Mouse (Mus musculus) frontal cortex, adult 2 months (tissue): ENCODE measurements at regions not wholly inside any gene's neighbourhood (a gene's known extent, or its start where the extent isn't known, plus 50 kb on each side); places are given as distances from the start of the nearest gene placed in this dataset.

Source experiments
- DNase-seq, 2 experiments: peaks; one replicate each; pipeline ENCODE4 v3.0.0; 2022; ENCODE audit warnings: low spot score in 1 of 2; ENCODE audit errors: extremely low spot score in 1 of 2

GRCm38 (mm10) chr3:124849915-124850314, 269.0 kb upstream of the 1700003H04Rik start:
- DNase-seq: no peak

- DNase-seq: peak in 1 of 2 experiments; percentile 17
These were observed 239.7 kb upstream of the 1700003H04Rik start for GRCm38 (mm10) chr3:124820586-124820985.

GRCm38 (mm10) chr3:124806891-124807290, 226.0 kb upstream of the 1700003H04Rik start:
- DNase-seq: no peak

GRCm38 (mm10) chr3:124789220-124790017, 208.5 kb upstream of the 1700003H04Rik start:
- DNase-seq: no peak

- no peak for DNase-seq
These were observed 207.3 kb upstream of the 1700003H04Rik start for GRCm38 (mm10) chr3:124788181-124788580.

DNA sequence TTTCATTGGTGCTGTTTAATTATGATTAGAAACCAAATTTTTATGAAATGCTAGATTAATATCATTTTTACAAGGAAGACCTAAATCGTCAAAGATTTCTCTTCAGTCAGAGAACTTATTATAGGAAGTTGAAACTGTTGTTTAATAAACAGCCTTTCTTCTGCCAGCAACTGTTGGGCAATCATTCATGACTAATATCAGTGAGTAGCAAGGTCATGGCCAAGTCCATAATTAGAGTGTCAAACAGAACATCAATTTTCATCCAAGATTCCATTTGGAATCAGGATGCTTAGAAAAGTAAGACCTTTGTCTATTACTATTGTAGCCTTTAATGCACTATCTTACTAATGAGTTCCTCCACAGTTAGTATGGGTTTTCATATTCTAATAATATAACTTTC, 189.4 kb upstream of the 1700003H04Rik start:
- no peak for DNase-seq

DNA sequence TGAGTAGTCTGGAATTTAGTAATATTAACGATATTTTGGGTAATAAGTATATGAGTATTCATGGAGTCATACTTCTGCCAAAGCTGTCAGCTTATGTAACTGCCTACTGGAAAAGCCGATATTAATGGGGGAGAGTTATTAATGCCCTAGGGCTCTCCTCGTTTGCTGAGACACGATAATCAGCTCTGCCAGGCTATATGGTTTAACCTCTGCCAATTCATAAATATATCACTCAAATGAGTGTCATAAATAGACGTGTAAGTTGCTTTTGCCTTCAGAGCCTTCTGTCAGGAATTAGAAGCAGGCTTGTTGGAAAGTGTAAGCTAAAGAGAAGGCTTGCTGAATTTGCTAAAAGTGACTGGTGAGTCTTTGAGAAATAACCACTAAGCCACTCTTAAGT, 188.4 kb upstream of the 1700003H04Rik start:
- DNase-seq: no peak

- DNase-seq: peak in 1 of 2 experiments; percentile 5
These were observed 175.0 kb upstream of the 1700003H04Rik start for GRCm38 (mm10) chr3:124755693-124756435.

- DNase-seq: no peak
These were observed 171.7 kb upstream of the 1700003H04Rik start for GRCm38 (mm10) chr3:124752571-124753118.

DNA sequence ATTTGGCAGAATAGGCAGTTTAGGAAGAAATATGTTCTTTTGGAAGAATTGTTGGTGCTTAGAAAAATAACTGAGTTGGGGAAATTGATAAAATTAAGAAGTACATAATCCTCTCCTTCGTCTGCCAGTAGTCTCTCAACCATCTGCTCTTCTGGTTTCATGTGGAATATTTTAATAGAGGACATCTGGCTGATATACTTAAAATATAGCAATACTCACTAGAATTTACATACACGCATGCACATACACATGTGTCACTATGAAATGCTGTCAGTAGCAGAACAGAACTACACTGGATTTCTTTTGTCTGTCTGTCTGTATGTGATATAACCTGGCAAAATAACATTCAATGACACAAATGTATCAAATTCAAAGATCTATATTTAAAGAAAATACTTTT, 168.4 kb upstream of the 1700003H04Rik start:
- no peak for DNase-seq

DNA sequence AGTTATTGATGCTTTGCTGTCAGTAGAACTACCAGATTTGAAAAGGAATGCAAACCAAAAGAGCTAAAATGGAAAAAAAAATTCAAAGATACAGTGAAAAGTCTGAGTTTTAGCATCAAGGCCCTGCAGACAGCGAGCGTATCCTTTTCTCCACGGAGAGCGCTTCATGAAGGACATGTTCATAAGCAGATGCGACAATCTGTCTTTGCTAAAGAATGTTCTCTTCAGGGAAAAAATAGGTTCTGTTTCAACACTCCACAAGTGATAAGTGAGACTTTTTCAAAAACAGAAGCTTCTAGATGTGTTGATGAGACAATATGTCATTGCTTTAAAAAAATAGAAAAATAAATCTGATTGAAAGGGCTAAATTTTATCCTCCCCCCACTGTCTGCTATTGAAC, 147.4 kb upstream of the 1700003H04Rik start:
- DNase-seq: peak; percentile 12 to 34

- no peak for DNase-seq
These were observed 131.3 kb upstream of the 1700003H04Rik start for GRCm38 (mm10) chr3:124712166-124712565.

DNA sequence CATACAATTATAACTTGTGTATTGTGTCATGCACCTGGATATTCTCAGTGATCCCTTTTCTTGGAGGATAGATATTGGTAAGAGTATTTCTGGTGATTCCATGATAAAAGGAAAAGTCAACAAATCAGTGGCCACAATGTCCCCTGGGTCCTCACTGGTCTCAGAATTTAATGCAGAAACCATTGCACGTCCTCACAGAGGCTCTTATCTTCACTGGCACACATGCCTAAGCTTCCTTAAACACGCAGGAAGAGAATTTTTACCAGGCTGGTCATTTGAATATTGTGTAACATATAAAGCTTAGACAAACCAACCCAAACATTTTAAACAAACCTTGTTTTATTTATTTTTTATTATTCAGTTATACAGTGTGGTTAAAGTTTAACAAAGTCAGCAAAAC, 92.7 kb upstream of the 1700003H04Rik start:
- DNase-seq: no peak

- no peak for DNase-seq
These were observed 77.3 kb upstream of the 1700003H04Rik start for GRCm38 (mm10) chr3:124658153-124658552.

DNA sequence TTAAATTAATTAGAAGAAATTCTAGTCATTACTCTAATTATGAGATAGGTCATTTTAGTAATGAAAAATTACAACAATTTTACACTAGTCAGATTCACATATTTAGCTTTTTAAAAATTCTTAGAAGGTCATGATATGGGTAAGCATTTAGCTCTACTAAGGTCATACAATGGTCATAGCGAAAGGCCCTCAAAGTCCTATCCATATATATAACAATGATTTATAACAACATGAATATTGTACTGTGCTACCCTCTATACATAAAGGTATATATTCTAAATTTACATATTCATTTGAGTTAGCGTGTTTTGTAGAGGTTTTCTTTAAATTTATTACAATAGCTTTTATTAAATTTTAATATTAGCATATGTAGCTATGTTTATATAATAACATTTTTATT, 52.5 kb upstream of the 1700003H04Rik start:
- no peak for DNase-seq
